Mouse (Mus musculus) right cerebral cortex, postnatal 25 days (tissue): ENCODE results near the gene Prcd.
"Not testable (repeated sequence)": the region's sequence is repeated elsewhere in the genome, so short reads cannot be mapped to it uniquely, and the experiment has no call there.

Experiments used
- DNase-seq: peaks from one replicate; pipeline ENCODE4 v3.0.0; 2022

Gene Prcd

GRCm38 (mm10) chr11:116669787-116670365 lies 16.5 kb downstream of the Prcd start:
- DNase-seq, result no peak

GRCm38 (mm10) chr11:116670386-116670785 lies 17.1 kb downstream of the Prcd start:
- DNase-seq, result no peak

- DNase-seq, result peak; percentile 97
These were observed 17.9 kb downstream of the Prcd start for GRCm38 (mm10) chr11:116671112-116671844.

- no peak for DNase-seq
These were observed 18.6 kb downstream of the Prcd start for GRCm38 (mm10) chr11:116671845-116672434.

GRCm38 (mm10) chr11:116672595-116672994 lies 19.3 kb downstream of the Prcd start:
- no peak for DNase-seq

GRCm38 (mm10) chr11:116673410-116673809 lies 20.1 kb downstream of the Prcd start:
- DNase-seq, result no peak

- no peak for DNase-seq
These were observed 21.5 kb downstream of the Prcd start for GRCm38 (mm10) chr11:116674616-116675379.

- not testable (repeated sequence) for DNase-seq
These were observed 22.1 kb downstream of the Prcd start for GRCm38 (mm10) chr11:116675429-116675828.

- DNase-seq, result no peak
These were observed 23.0 kb downstream of the Prcd start for GRCm38 (mm10) chr11:116676175-116676976.

GRCm38 (mm10) chr11:116677711-116678441 lies 24.5 kb downstream of the Prcd start:
- no peak for DNase-seq

- DNase-seq, result no peak
These were observed 25.8 kb downstream of the Prcd start for GRCm38 (mm10) chr11:116679148-116679547.

GRCm38 (mm10) chr11:116680321-116681091 lies 27.2 kb downstream of the Prcd start:
- no peak for DNase-seq

GRCm38 (mm10) chr11:116681147-116681546 lies 27.8 kb downstream of the Prcd start:
- DNase-seq, result no peak

- no peak for DNase-seq
These were observed 29.3 kb downstream of the Prcd start for GRCm38 (mm10) chr11:116682501-116683144.

- no peak for DNase-seq
These were observed 30.4 kb downstream of the Prcd start for GRCm38 (mm10) chr11:116683777-116684176.

GRCm38 (mm10) chr11:116685729-116686128 lies 32.4 kb downstream of the Prcd start:
- DNase-seq, result no peak

GRCm38 (mm10) chr11:116687897-116688296 lies 34.6 kb downstream of the Prcd start:
- no peak for DNase-seq

- no peak for DNase-seq
These were observed 36.3 kb downstream of the Prcd start for GRCm38 (mm10) chr11:116689622-116690021.

- no peak for DNase-seq
These were observed 37.6 kb downstream of the Prcd start for GRCm38 (mm10) chr11:116690701-116691575.

- DNase-seq, result no peak
These were observed 40.5 kb downstream of the Prcd start for GRCm38 (mm10) chr11:116693899-116694249.
